Mouse (Mus musculus) gastrocnemius, postnatal 25 days (tissue): Measurements from ENCODE around the gene Mrvi1. TPM values are rescaled to one million over a fixed set of nuclear protein-coding genes. Genes with fewer than 3 reads are reported as not detected.

Source experiments
- DNase-seq: peaks from one replicate; pipeline ENCODE4 v3.0.0; 2022
- total RNA-seq, 2 experiments: library from RNA; stranded (reverse); gene quantifications; 1 replicate in 1 of 2; 2 replicates in 1 of 2; pipeline ENCODE4 v1.2.3; 2021

Mrvi1 gene
- total RNA-seq, 2 experiments from 2014 or later: 4.0 to 5.4 TPM

- no peak for DNase-seq
These were observed 100.4 kb downstream of the Mrvi1 start for GRCm38 (mm10) chr7:110881746-110882333.

GRCm38 (mm10) chr7:110878028-110878427, 104.2 kb downstream of the Mrvi1 start:
- no peak for DNase-seq

- DNase-seq: no peak
These were observed 105.3 kb downstream of the Mrvi1 start for GRCm38 (mm10) chr7:110876965-110877364.

- DNase-seq: no peak
These were observed 113.5 kb downstream of the Mrvi1 start for GRCm38 (mm10) chr7:110868807-110869206.

- DNase-seq: no peak
These were observed 115.1 kb downstream of the Mrvi1 start for GRCm38 (mm10) chr7:110867116-110867515.

- DNase-seq: no peak
These were observed 116.2 kb downstream of the Mrvi1 start for GRCm38 (mm10) chr7:110866021-110866420.

GRCm38 (mm10) chr7:110865570-110865969, 116.7 kb downstream of the Mrvi1 start:
- no peak for DNase-seq

- DNase-seq: no peak
These were observed 117.2 kb downstream of the Mrvi1 start for GRCm38 (mm10) chr7:110865038-110865437.

GRCm38 (mm10) chr7:110862751-110863289, 119.4 kb downstream of the Mrvi1 start, which contains the start of gene Lyve1:
Gene Lyve1, minus strand, starts transcription at chr7:110863239.
- DNase-seq: no peak

- DNase-seq: no peak
These were observed 122.1 kb downstream of the Mrvi1 start for GRCm38 (mm10) chr7:110860129-110860528.

GRCm38 (mm10) chr7:110855604-110856003, 126.7 kb downstream of the Mrvi1 start:
- no peak for DNase-seq

GRCm38 (mm10) chr7:110854927-110855546, 127.2 kb downstream of the Mrvi1 start:
- no peak for DNase-seq

- no peak for DNase-seq
These were observed 127.7 kb downstream of the Mrvi1 start for GRCm38 (mm10) chr7:110854519-110854918.

GRCm38 (mm10) chr7:110853611-110854010, 128.7 kb downstream of the Mrvi1 start:
- DNase-seq: no peak

- DNase-seq: no peak
These were observed 130.6 kb downstream of the Mrvi1 start for GRCm38 (mm10) chr7:110851541-110852203.

- no peak for DNase-seq
These were observed 133.9 kb downstream of the Mrvi1 start for GRCm38 (mm10) chr7:110848371-110848770.

GRCm38 (mm10) chr7:110847321-110847720, 134.9 kb downstream of the Mrvi1 start:
- no peak for DNase-seq

GRCm38 (mm10) chr7:110843916-110844874, 138.1 kb downstream of the Mrvi1 start, which contains the start of gene Rnf141:
Gene Rnf141, minus strand, starts transcription at chr7:110844457.
- peak; percentile 85 for DNase-seq

- DNase-seq: no peak
These were observed 141.9 kb downstream of the Mrvi1 start for GRCm38 (mm10) chr7:110840332-110840731.

- DNase-seq: no peak
These were observed 147.7 kb downstream of the Mrvi1 start for GRCm38 (mm10) chr7:110834522-110834921.

- no peak for DNase-seq
These were observed 148.2 kb downstream of the Mrvi1 start for GRCm38 (mm10) chr7:110834018-110834417.

GRCm38 (mm10) chr7:110833024-110833423, 149.2 kb downstream of the Mrvi1 start:
- DNase-seq: no peak
